Mouse (Mus musculus) neural tube, embryonic 12.5 days (tissue): ENCODE results near the gene Vmn1r121. TPM values are rescaled to one million over a fixed set of nuclear protein-coding genes. Genes with fewer than 3 reads are reported as not detected.
"Not testable (repeated sequence)": the region's sequence is repeated elsewhere in the genome, so short reads cannot be mapped to it uniquely, and the experiment has no call there.

Experiments used
- ATAC-seq: fragments of 200-750 bp; cut with Nextera tagmentation; 2 replicates; pipeline ENCODE4 v1.8.0; 2017; ENCODE audit warnings: low read depth, mild to moderate bottlenecking, moderate TSS enrichment, moderate library complexity; ENCODE audit not compliant: low FRiP score
- H3K27ac ChIP-seq: fragments of 300-500 bp; sonication (generic); 2 replicates; pipeline ENCODE4 v1.5.1; 2016
- H3K27me3 ChIP-seq: fragments of 300-500 bp; sonication (generic); replicated peaks from 2 replicates; pipeline ENCODE4 v1.6.1; 2016; ENCODE audit warnings: mild to moderate bottlenecking
- H3K36me3 ChIP-seq: fragments of 300-500 bp; sonication (generic); 2 replicates; pipeline ENCODE4 v1.6.1; 2016; ENCODE audit warnings: mild to moderate bottlenecking
- H3K4me1 ChIP-seq: fragments of 300-500 bp; sonication (generic); 2 replicates; pipeline ENCODE4 v1.6.1; 2016
- H3K4me2 ChIP-seq: fragments of 300-500 bp; sonication (generic); replicated peaks from 2 replicates; pipeline ENCODE4 v1.6.1; 2016; ENCODE audit warnings: mild to moderate bottlenecking
- H3K4me3 ChIP-seq: fragments of 300-500 bp; sonication (generic); 2 replicates; pipeline ENCODE4 v1.5.1; 2016
- H3K9ac ChIP-seq: fragments of 300-500 bp; sonication (generic); 2 replicates; pipeline ENCODE4 v1.6.1; 2016; ENCODE audit warnings: mild to moderate bottlenecking
- H3K9me3 ChIP-seq: fragments of 300-500 bp; sonication (generic); 2 replicates; pipeline ENCODE4 v1.6.1; 2016; ENCODE audit warnings: mild to moderate bottlenecking
- WGBS: fragments of 180-500 bp; shearing (Covaris S2); methylation state at CpG from one replicate; pipeline ENCODE4 v1.1.7; 2016; 5-methylcytosine and 5-hydroxymethylcytosine counted together
- polyA plus RNA-seq: library from polyadenylated mRNA; unstranded; fragments of >200 nt; fragmentation: Nextera tagmentation; extraction: Ambion mirVana; gene quantifications from 2 replicates; pipeline ENCODE4 v1.2.1, GENCODE M21; 2016

Vmn1r121 gene
- polyA plus RNA-seq, result not detected in 2 replicates

DNA sequence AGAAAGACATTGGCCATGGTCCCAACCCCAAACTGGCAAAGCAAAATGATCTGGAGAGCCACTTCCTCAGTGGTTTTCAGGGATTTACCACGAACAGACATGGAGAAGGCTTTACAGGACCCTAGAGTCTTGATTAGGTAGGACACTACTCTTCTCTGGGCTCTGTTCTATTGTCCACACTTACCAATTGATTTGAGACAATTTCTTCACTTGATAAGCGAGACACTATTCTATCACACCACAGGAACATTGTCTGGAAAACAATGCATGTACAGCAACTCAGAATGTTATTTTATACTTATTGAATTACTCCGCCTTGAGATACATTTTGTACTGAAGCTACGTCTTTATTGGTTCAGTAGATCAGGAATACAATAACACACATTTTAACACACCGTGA is at the start of gene Vmn1r121:
Vmn1r121 (minus strand) TSS at position 101 of the 400 bp plus-strand sequence.
- not testable (repeated sequence) for H3K36me3 ChIP-seq, H3K4me1 ChIP-seq, H3K9me3 ChIP-seq, H3K4me3 ChIP-seq, H3K4me2 ChIP-seq, ATAC-seq, H3K27ac ChIP-seq, H3K27me3 ChIP-seq, H3K9ac ChIP-seq
- 76% methylated on average over 5 of the region's 5 CpGs for WGBS

DNA sequence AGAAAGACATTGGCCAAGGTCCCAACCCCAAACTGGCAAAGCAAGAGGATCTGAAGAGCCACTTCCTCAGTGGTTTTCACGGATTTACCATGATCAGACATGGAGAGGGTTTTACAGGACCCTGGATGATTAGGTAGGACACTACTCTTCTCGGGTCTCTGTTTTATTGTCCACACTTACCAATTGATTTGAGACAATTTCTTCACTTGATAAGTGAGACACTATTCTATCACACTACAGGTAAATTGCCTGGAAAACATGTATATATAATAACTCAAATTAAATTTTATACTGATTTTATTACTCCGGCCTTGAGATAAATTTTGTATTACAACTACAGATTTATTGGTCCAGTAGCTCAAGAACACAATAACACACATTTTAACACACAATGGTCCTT is 35.7 kb upstream of the Vmn1r121 start, which contains the start of gene Vmn1r122:
Vmn1r122 (minus strand) TSS at position 101 of the 400 bp plus-strand sequence.
- H3K27me3 ChIP-seq, H3K27ac ChIP-seq, H3K4me1 ChIP-seq, H3K4me3 ChIP-seq, H3K4me2 ChIP-seq, ATAC-seq, H3K9ac ChIP-seq, H3K36me3 ChIP-seq, H3K9me3 ChIP-seq: not testable (repeated sequence)
- 67% methylated on average over 3 of the region's 3 CpGs for WGBS

DNA sequence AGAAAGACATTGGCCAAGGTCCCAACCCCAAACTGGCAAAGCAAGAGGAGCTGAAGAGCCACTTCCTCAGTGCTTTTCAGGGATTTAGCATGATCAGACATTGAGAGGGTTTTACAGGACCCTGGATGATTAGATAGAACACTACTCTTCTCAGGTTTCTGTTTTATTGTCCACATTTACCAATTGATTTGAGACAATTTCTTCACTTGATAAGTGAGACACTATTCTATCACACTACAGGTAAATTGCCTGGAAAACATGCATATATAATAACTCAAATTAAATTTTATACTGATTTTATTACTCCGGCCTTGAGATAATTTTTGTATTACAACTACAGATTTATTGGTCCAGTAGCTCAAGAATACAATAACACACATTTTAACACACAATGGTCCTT is 44.6 kb downstream of the Vmn1r121 start, which contains the start of gene Vmn1r120:
Vmn1r120 (minus strand) TSS at position 101 of the 400 bp plus-strand sequence.
- H3K27me3 ChIP-seq, H3K9ac ChIP-seq, H3K4me2 ChIP-seq, H3K36me3 ChIP-seq, H3K4me1 ChIP-seq, H3K4me3 ChIP-seq, H3K9me3 ChIP-seq, H3K27ac ChIP-seq, ATAC-seq: not testable (repeated sequence)
- WGBS, result 90% methylated on average over 1 of the region's 1 CpGs

Other genes starting within 250 kb of the Vmn1r121 start
- gene Vmn1r116, start 226.3 kb downstream of the Vmn1r121 start, polyA plus RNA-seq, result not detected in 2 replicates
- not detected in 2 replicates for gene Vmn1r117, start 214.4 kb downstream of the Vmn1r121 start, polyA plus RNA-seq
- not detected in 2 replicates for gene Vmn1r118, start 186.2 kb downstream of the Vmn1r121 start, polyA plus RNA-seq
- not detected in 2 replicates for gene Vmn1r119, start 86.1 kb downstream of the Vmn1r121 start, polyA plus RNA-seq
- gene Vmn1r120, start 44.7 kb downstream of the Vmn1r121 start, polyA plus RNA-seq, result not detected in 2 replicates
- gene Vmn1r122, start 35.6 kb upstream of the Vmn1r121 start, polyA plus RNA-seq, result not detected in 2 replicates
- gene Vmn1r123, start 63.7 kb upstream of the Vmn1r121 start, polyA plus RNA-seq, result not detected in 2 replicates
- not detected in 2 replicates for gene Gm5157, start 91.9 kb upstream of the Vmn1r121 start, polyA plus RNA-seq
- not detected in 2 replicates for gene Vmn1r124, start 162.1 kb upstream of the Vmn1r121 start, polyA plus RNA-seq
- gene Vmn1r125, start 173.7 kb upstream of the Vmn1r121 start, polyA plus RNA-seq, result not detected in 2 replicates
- gene Vmn1r126, start 203.0 kb upstream of the Vmn1r121 start, polyA plus RNA-seq, result not detected in 2 replicates
- gene Vmn1r127, start 221.3 kb upstream of the Vmn1r121 start, polyA plus RNA-seq, result not detected in 2 replicates